Mouse (Mus musculus): ENCODE data around the gene Mtmr6. TPM values are rescaled to one million over a fixed set of nuclear protein-coding genes. Genes with fewer than 3 reads are reported as not detected.
"Not testable (repeated sequence)": the region's sequence is repeated elsewhere in the genome, so short reads cannot be mapped to it uniquely, and the experiment has no call there.

Mtmr6 gene
- polyA plus RNA-seq, 1 experiment: 18.6 TPM

- H3K4me3 ChIP-seq (replicated peaks; ENCODE audit: control insufficient read depth, low read depth, low read length): no peak overlapping the region
- TF ChIP-seq POLR2A (IDR thresholded peaks at IDR 0.05; ENCODE audit: borderline replicate concordance, control insufficient read depth, low read depth, low read length): no peak
- no peak for TF ChIP-seq CTCF (IDR thresholded peaks at IDR 0.05; ENCODE audit: control insufficient read depth, insufficient read depth, low read length)
- no peaks in the 10 kb centered on the region for H3K4me1 ChIP-seq (ENCODE audit: control insufficient read depth, insufficient read depth, low read length)
- 72% methylated on average over 4 of the region's 4 CpGs for WGBS
- no peak overlapping the region for H3K27ac ChIP-seq (ENCODE audit: control insufficient read depth, insufficient read depth, low read depth, low read length, poor library complexity)
These were observed 37.4 kb downstream of the Mtmr6 start for GRCm38 (mm10) chr14:60302441-60302840.

- Histone ChIP-seq H3K4me3 (replicated peaks; ENCODE audit: control insufficient read depth, low read depth, low read length) (no peak overlapping the region), H3K4me1 (ENCODE audit: control insufficient read depth, insufficient read depth, low read length) (no peaks in the 10 kb centered on the region), H3K27ac (ENCODE audit: control insufficient read depth, insufficient read depth, low read depth, low read length, poor library complexity) (no peak overlapping the region)
- TF ChIP-seq POLR2A (IDR thresholded peaks at IDR 0.05; ENCODE audit: borderline replicate concordance, control insufficient read depth, low read depth, low read length): no peak
- TF ChIP-seq CTCF (IDR thresholded peaks at IDR 0.05; ENCODE audit: control insufficient read depth, insufficient read depth, low read length): no peak
- WGBS: 89% methylated on average over 2 of the region's 2 CpGs
These were observed 39.6 kb downstream of the Mtmr6 start for GRCm38 (mm10) chr14:60304441-60305220.

- WGBS: 56% methylated on average over 6 of the region's 6 CpGs
- Histone ChIP-seq H3K27ac (ENCODE audit: control insufficient read depth, insufficient read depth, low read depth, low read length, poor library complexity) (no peak overlapping the region), H3K4me3 (replicated peaks; ENCODE audit: control insufficient read depth, low read depth, low read length) (no peak overlapping the region), H3K4me1 (ENCODE audit: control insufficient read depth, insufficient read depth, low read length) (no peaks in the 10 kb centered on the region)
- TF ChIP-seq CTCF (IDR thresholded peaks at IDR 0.05; ENCODE audit: control insufficient read depth, insufficient read depth, low read length) (no peak), POLR2A (IDR thresholded peaks at IDR 0.05; ENCODE audit: borderline replicate concordance, control insufficient read depth, low read depth, low read length) (no peak)
These were observed 43.1 kb downstream of the Mtmr6 start for GRCm38 (mm10) chr14:60308113-60308512.

GRCm38 (mm10) chr14:60310691-60311090, 45.7 kb downstream of the Mtmr6 start:
- Histone ChIP-seq H3K4me1 (ENCODE audit: control insufficient read depth, insufficient read depth, low read length) (no peaks in the 10 kb centered on the region), H3K4me3 (replicated peaks; ENCODE audit: control insufficient read depth, low read depth, low read length) (no peak overlapping the region), H3K27ac (ENCODE audit: control insufficient read depth, insufficient read depth, low read depth, low read length, poor library complexity) (no peak overlapping the region)
- TF ChIP-seq POLR2A (IDR thresholded peaks at IDR 0.05; ENCODE audit: borderline replicate concordance, control insufficient read depth, low read depth, low read length) (no peak), CTCF (IDR thresholded peaks at IDR 0.05; ENCODE audit: control insufficient read depth, insufficient read depth, low read length) (no peak)
- WGBS: 65% methylated on average over 4 of the region's 4 CpGs

GRCm38 (mm10) chr14:60319231-60319630, 54.2 kb downstream of the Mtmr6 start:
- H3K4me1 ChIP-seq (ENCODE audit: control insufficient read depth, insufficient read depth, low read length): no peaks in the 10 kb centered on the region
- WGBS: 89% methylated on average over 1 of the region's 1 CpGs

GRCm38 (mm10) chr14:60320813-60321212, 55.8 kb downstream of the Mtmr6 start:
- Histone ChIP-seq H3K4me1 (ENCODE audit: control insufficient read depth, insufficient read depth, low read length) (no peaks in the 10 kb centered on the region), H3K4me3 (replicated peaks; ENCODE audit: control insufficient read depth, low read depth, low read length) (no peak overlapping the region), H3K27ac (ENCODE audit: control insufficient read depth, insufficient read depth, low read depth, low read length, poor library complexity) (no peak overlapping the region)
- WGBS: 79% methylated on average over 3 of the region's 3 CpGs
- TF ChIP-seq CTCF (IDR thresholded peaks at IDR 0.05; ENCODE audit: control insufficient read depth, insufficient read depth, low read length) (no peak), POLR2A (IDR thresholded peaks at IDR 0.05; ENCODE audit: borderline replicate concordance, control insufficient read depth, low read depth, low read length) (no peak)

More at GRCm38 (mm10) chr14:60319231-60319630, 54.2 kb downstream of the Mtmr6 start:
- Histone ChIP-seq H3K27ac (ENCODE audit: control insufficient read depth, insufficient read depth, low read depth, low read length, poor library complexity) (no peak overlapping the region), H3K4me3 (replicated peaks; ENCODE audit: control insufficient read depth, low read depth, low read length) (no peak overlapping the region)
- TF ChIP-seq POLR2A (IDR thresholded peaks at IDR 0.05; ENCODE audit: borderline replicate concordance, control insufficient read depth, low read depth, low read length) (no peak), CTCF (IDR thresholded peaks at IDR 0.05; ENCODE audit: control insufficient read depth, insufficient read depth, low read length) (no peak)

- WGBS: 70% methylated on average over 5 of the region's 5 CpGs
- H3K27ac ChIP-seq (ENCODE audit: control insufficient read depth, insufficient read depth, low read depth, low read length, poor library complexity); H3K4me1 ChIP-seq (ENCODE audit: control insufficient read depth, insufficient read depth, low read length); H3K4me3 ChIP-seq (replicated peaks; ENCODE audit: control insufficient read depth, low read depth, low read length): not testable (repeated sequence)
These were observed 75.0 kb downstream of the Mtmr6 start for GRCm38 (mm10) chr14:60340001-60340400.

- H3K27ac ChIP-seq (ENCODE audit: control insufficient read depth, insufficient read depth, low read depth, low read length, poor library complexity): no peak overlapping the region
- 77% methylated on average over 4 of the region's 4 CpGs for WGBS
- no peak for TF ChIP-seq POLR2A (IDR thresholded peaks at IDR 0.05; ENCODE audit: borderline replicate concordance, control insufficient read depth, low read depth, low read length)
- no peak overlapping the region for H3K4me3 ChIP-seq (replicated peaks; ENCODE audit: control insufficient read depth, low read depth, low read length)
- no peaks in the 10 kb centered on the region for H3K4me1 ChIP-seq (ENCODE audit: control insufficient read depth, insufficient read depth, low read length)
These were observed 75.5 kb downstream of the Mtmr6 start for GRCm38 (mm10) chr14:60340570-60340969.
